Mouse (Mus musculus) spleen, adult 2 months (tissue): ENCODE measurements around the gene Ppp1ca.

ENCODE experiments used
- CTCF ChIP-seq: fragments of 200-500 bp; IDR thresholded peaks from 2 replicates; pipeline ENCODE4 v1.5.1; 2011; ENCODE audit warnings: mild to moderate bottlenecking, inconsistent platforms; ENCODE audit not compliant: insufficient read depth, insufficient read length, insufficient replicate concordance; ENCODE audit errors: extremely low read depth
- POLR2A ChIP-seq: fragments of 200-500 bp; IDR thresholded peaks from 2 replicates; pipeline ENCODE4 v1.6.1; 2011; ENCODE audit warnings: low read depth, low read length, inconsistent platforms

- TF ChIP-seq POLR2A (no peak), CTCF (no peak)
Measured at GRCm38 (mm10) chr19:4240247-4240668, 48.4 kb downstream of the Ppp1ca start.
